Mouse (Mus musculus) cerebellum, adult 9-11 months (tissue): ENCODE data around the gene Glp1r.

Experiments used
- DNase-seq: peaks from one replicate; pipeline ENCODE4 v3.0.0; 2022

Glp1r gene

GRCm38 (mm10) chr17:30901627-30902026 is at the start of gene Glp1r:
TSS of gene Glp1r (plus strand) at chr17:30901817.
- no peak for DNase-seq

GRCm38 (mm10) chr17:30852345-30852744 is 49.3 kb upstream of the Glp1r start:
- no peak for DNase-seq

- no peak for DNase-seq
Observed at GRCm38 (mm10) chr17:30857347-30857746, 44.3 kb upstream of the Glp1r start.

GRCm38 (mm10) chr17:30858586-30859259 is 42.9 kb upstream of the Glp1r start:
- DNase-seq: no peak

GRCm38 (mm10) chr17:30859989-30860585 is 41.5 kb upstream of the Glp1r start:
- no peak for DNase-seq

GRCm38 (mm10) chr17:30860606-30861005 is 41.0 kb upstream of the Glp1r start:
- no peak for DNase-seq

GRCm38 (mm10) chr17:30866281-30866680 is 35.3 kb upstream of the Glp1r start:
- DNase-seq: no peak

- peak; percentile 39 for DNase-seq
Observed at GRCm38 (mm10) chr17:30866966-30867365, 34.7 kb upstream of the Glp1r start.

GRCm38 (mm10) chr17:30871040-30871439 is 30.6 kb upstream of the Glp1r start:
- no peak for DNase-seq

- DNase-seq: peak; percentile 21
Observed at GRCm38 (mm10) chr17:30874276-30874675, 27.3 kb upstream of the Glp1r start.

- DNase-seq: peak; percentile 94
Observed at GRCm38 (mm10) chr17:30877456-30877855, 24.2 kb upstream of the Glp1r start.

- DNase-seq: no peak
Observed at GRCm38 (mm10) chr17:30878626-30879025, 23.0 kb upstream of the Glp1r start.

- no peak for DNase-seq
Observed at GRCm38 (mm10) chr17:30880391-30880790, 21.2 kb upstream of the Glp1r start.

GRCm38 (mm10) chr17:30881001-30881400 is 20.6 kb upstream of the Glp1r start:
- DNase-seq: no peak

- no peak for DNase-seq
Observed at GRCm38 (mm10) chr17:30882206-30882605, 19.4 kb upstream of the Glp1r start.

GRCm38 (mm10) chr17:30883534-30883933 is 18.1 kb upstream of the Glp1r start:
- no peak for DNase-seq

- DNase-seq: no peak
Observed at GRCm38 (mm10) chr17:30892086-30892485, 9.5 kb upstream of the Glp1r start.

- DNase-seq: no peak
Observed at GRCm38 (mm10) chr17:30892730-30893129, 8.9 kb upstream of the Glp1r start.

- no peak for DNase-seq
Observed at GRCm38 (mm10) chr17:30897075-30897474, 4.5 kb upstream of the Glp1r start.

- no peak for DNase-seq
Observed at GRCm38 (mm10) chr17:30904096-30904495, 2.5 kb downstream of the Glp1r start.

GRCm38 (mm10) chr17:30907577-30907976 is 6.0 kb downstream of the Glp1r start:
- DNase-seq: no peak

- DNase-seq: no peak
Observed at GRCm38 (mm10) chr17:30910866-30911731, 9.5 kb downstream of the Glp1r start.

GRCm38 (mm10) chr17:30911732-30912088 is 10.1 kb downstream of the Glp1r start:
- DNase-seq: no peak

GRCm38 (mm10) chr17:30912536-30912935 is 10.9 kb downstream of the Glp1r start:
- peak; percentile 5 for DNase-seq
